Mouse (Mus musculus) thymus, postnatal 10 days (tissue): ENCODE measurements around the gene Igf2bp2.

Source experiments
- DNase-seq, 2 experiments: peaks; one replicate each; pipeline ENCODE4 v3.0.0; 2021; ENCODE audit warnings: low spot score in 2 of 2

Gene Igf2bp2

DNA sequence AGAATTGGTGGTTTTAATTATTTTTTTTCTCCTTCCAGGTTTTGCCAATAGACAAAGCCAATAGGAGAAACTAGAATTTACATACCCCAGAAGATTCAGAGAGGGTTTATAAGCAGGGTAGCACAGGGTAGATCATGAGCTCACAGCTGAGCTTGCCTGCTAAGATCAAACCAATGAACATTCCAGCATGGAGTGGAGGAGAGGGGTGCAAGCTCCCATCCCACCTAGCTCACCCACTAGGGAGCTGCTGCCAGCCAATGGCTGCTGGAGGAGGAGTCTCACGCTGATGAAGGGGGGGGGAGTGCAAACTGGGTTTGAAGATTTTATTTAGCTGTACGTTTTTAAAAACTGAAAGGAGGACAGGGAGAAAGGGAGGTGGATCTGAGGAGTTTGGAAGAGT, 14.0 kb downstream of the Igf2bp2 start:
- no peak for DNase-seq

DNA sequence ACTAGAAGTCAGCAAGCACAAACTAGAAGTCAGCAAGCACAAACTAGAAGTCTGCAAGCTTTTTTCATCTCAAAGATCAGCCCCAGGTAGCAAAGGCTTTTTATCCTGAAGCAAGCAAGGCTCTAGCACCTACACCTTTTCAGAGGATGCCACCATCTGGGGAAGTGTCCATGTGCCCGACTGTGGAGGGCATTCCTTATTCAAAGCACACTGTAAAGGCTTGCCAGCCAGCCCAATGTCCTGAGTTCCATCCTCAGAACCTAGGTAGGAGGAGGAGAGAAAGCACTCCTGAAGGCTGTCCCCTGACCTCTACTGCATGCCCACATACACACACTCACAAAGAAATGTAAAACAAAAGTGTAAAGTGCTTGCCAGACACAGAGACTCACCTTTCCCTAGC, 16.0 kb downstream of the Igf2bp2 start:
- DNase-seq = no peak

DNA sequence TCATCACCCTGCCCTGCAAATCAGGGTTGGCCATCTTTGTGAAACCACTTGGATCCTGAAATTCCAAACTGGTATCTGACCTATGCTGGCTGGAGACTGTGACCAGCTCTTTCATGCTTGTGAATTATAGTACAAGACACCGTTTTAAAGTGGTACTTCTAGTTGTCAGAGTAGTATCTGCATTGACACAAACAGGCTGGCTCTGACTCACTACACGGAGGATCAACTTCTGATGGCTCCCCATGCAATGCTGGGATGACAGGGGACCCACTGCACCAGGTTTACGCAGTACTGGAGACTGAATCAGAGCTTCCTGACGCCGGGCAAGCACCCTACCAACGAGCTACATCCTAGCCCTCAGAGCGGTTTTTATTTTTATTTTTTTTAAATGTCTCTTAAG, 17.0 kb downstream of the Igf2bp2 start:
- no peak for DNase-seq

DNA sequence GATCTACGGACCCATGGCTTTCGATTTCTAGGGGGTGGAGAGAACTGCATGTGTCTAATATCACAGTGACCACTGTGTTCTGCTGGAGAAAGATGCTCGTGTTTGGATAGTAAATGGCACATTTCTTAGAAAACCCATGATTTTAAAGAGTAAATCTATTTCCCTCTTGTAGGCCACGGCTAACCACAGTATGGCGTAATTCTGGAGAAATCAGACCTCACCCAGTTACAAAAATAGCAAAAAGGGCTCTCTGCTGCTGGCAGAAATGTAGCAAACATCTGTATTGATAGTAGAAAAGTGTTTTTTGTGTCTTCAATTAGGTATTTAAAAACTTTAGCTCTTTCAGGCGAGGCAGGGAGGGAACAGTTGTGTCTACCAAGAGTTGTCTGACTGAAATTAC, 18.6 kb downstream of the Igf2bp2 start:
- DNase-seq = no peak

DNA sequence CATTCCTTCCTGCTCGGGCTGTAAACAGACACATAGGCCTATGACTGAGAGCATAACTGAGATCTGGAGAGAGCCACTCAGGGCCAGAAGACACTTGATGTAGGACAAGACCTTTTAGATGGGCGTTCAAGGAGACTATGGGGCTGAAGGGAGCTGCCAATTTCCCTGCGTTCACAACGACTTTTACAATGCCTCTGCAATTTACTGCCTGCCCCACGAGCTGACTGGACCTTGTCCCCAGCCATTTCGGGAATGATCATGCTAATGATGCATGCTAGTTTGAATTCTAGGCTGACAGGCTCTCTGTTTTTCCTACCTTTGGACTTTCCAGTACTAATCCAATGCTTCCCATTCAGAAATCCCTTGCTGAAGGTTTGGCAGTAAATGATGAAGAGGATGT, 22.2 kb downstream of the Igf2bp2 start:
- DNase-seq = no peak

DNA sequence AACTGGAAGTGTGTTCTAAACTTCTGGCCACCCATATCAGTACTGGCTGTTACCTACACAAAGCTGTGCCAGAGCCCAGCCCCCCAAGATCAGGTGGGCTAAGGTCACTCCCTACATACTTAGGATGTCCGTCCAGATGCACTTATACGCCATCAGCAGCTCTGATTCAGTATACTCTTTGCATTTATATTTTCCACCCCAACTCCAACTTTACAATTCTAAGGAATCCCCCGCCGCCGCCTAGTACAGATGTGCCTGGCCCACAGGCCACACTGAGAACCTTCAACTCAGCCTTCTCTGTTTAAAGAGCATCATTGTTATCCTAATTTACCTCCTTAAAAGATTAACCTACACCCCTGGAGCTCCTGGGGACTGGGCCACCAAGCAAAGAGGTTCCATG, 23.3 kb downstream of the Igf2bp2 start:
- no peak for DNase-seq

DNA sequence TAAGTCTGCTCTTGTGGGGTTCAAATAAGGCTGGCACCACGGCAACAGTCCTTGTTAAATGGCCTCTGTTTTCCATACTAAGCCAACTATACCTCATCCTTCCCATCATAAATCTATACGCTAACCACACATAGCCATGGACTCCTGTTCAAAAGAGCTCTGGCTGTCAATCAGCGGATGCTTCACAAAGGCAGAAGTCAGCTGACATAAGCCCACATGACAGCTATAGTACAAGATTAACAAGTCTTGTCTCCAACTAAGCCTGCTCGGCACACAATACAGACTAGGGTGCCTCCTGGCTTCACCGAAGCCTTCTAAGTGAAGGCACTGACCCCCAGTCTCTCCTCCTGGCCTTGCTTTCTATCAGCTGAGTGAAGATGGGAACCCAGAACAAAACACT, 26.9 kb downstream of the Igf2bp2 start:
- no peak for DNase-seq

DNA sequence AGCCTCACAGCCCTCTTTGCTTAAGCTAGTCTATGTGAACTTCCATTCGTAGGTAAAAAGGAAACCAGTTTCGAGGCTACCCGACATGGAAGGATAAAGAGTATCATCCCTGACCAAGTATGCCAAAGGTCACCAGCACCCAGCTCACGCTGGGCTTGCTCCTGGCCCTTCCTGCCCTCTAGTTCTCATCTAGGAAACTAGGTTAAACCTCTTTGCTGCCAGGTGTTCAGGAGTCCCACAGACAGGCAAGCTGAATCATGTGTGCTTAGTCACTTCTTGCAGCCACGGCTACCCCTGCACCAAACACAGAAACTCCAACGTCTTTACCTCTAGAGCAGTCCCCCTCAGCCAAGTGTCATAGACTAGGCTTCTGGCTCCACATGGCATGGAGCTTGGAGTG, 31.8 kb downstream of the Igf2bp2 start:
- peak; percentile 62 to 69 for DNase-seq

DNA sequence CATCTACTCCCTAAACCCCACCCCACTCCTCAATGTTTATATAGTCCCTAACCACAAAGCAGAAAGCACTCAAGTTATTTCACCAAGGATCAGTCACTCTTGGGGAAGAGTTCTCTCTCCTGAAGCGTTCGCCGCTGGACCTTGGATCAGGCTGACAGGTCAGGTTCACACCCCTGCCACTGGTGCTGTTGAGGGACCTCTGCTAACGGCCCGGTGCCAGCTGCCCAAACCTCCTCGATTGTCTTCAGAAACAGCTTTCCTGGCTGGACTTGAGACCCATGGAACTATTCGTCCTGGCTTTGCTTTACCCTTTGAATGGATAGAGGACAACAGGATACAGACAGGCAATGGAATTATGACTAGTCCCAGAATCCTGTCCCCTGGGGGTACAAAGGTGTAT, 33.6 kb downstream of the Igf2bp2 start:
- no peak for DNase-seq

DNA sequence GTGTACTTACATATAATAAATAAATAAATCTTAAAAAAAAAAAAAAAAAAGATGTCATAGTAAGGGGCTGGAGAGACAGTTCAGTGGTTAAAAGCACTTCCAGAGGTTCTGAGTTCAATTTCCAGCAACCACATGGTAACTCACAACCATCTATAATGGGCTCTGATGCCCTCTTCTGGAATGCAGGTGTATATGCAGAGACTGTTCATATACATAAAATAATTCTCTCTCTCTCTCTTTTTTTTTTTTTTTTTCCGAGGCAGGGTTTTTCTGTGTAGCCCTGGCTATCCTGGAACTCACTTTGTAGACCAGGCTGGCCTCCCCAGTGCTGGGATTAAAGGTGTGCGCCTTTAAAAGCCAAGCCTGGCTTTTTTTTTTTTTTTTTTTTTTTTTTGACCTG, 34.5 kb downstream of the Igf2bp2 start:
- DNase-seq = no peak

DNA sequence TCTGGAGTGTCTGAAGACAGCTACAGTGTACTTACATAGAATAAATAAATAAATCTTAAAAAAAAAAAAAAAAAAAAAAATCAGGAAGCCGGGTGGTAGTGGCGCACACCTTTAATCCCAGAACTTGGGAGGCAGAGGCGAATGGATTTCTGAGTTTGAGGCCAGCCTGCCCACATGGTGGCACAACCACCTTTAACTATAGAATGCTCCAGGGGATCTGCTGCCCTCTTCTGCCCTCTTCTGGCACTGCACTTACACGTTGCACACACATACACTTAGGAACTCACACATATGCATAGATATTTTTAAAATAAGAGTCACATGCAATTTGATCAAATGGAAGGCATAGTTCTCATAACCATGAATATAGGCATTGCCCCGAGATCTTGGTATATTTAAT, 35.3 kb downstream of the Igf2bp2 start:
- DNase-seq = no peak

DNA sequence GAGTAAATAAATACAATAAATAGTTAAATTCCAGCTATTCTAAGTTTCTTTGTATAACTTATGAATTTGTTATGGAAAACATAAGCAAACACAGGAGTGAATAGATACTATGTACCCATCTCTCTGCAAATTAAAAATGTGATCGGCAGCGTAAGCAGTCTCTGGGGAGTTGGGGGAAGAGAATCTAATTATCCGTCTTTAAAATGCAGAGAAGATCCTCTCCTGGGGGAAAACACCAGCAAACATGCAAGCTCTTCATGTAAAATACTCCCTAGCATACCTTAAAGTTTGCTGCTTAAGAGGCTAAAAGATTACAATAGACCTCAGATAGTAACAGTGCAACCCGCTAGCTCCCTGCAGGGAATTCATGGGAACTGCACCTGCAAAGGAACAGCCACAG, 36.2 kb downstream of the Igf2bp2 start:
- DNase-seq = no peak

DNA sequence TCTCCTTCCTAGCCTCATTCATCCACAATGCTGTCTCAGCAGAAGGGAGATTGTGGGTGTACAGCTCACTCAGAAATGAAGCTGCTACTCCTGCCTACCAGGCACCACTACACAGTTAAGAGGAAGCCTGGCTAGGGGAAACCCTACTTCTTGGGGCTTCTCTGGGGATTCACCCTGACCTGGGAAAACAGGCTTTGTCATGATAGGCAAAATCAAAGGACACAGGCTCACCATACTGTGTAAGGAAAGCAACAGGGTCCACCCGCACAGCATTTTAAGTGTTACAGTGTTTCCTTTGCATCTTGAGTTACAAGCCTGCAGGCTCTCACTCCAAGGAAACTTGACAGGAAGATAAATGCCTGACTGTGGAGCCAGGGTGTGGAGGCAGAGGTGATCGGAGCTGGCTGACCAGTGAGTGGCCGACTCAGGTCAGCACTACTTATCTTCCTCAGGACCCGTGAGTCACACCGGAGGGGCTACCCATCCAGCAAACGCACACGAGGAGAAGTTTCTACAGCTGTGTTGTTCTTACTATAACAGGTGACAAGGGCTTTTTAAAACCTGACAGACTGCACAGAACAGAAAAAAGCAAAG, 38.7 kb downstream of the Igf2bp2 start:
- no peak for DNase-seq

DNA sequence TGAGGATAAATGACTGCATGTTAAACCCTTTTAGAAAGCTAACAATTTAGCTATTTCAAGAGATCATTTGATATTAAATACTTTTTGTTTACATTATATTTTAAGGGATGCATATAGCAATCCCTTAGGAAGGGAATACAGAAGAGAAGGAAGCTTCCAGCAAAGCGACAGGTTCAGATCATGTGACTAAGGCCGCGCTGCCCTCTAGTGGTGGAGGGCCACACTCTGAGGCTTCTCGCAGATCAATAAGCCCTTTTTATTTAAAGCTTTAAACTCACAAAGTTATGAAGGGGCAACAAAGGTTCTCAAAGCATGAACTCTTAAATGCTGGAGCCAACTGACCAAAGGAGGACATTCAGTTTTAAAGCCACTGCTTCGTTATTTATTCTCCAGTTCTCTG, 39.4 kb downstream of the Igf2bp2 start:
- DNase-seq = peak; percentile 29 to 68

DNA sequence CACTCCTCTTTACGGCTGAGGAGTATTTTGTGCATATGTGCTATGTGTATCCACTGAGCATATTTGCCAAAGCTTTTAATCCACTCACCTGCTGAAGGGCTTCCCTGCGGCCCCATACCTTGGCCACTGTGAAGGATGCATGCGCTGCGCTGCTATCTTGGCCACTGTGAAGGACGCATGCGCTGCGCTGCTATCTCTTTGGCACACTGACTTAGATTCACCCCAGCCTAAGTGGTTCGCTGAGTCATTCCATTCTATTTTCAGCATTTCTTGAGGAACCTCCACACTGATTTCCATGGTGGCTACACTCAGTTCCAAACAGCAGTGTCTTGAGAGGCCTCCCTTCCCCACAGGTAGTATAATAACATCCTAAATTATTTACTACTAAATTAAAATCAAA, 42.0 kb downstream of the Igf2bp2 start:
- no peak for DNase-seq

DNA sequence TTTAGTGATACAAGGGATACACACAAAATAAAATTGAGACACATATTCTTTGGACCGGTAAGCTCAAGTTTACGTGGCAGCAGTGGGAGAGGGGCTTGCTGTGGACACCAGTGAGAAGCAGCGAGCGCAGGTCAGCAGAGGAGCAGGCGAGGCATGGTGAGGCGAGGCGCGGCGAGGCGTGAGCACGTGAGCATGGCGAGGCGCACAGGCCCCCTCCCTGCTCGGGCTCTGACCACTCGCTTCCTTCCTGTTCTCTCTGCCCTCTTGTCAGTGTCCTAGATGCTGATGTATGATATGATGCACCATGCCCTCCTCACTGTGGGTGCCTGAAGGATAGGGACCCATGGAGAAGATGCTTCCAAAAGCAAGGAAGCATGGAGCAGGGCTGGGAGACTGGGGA, 43.6 kb downstream of the Igf2bp2 start:
- no peak for DNase-seq

DNA sequence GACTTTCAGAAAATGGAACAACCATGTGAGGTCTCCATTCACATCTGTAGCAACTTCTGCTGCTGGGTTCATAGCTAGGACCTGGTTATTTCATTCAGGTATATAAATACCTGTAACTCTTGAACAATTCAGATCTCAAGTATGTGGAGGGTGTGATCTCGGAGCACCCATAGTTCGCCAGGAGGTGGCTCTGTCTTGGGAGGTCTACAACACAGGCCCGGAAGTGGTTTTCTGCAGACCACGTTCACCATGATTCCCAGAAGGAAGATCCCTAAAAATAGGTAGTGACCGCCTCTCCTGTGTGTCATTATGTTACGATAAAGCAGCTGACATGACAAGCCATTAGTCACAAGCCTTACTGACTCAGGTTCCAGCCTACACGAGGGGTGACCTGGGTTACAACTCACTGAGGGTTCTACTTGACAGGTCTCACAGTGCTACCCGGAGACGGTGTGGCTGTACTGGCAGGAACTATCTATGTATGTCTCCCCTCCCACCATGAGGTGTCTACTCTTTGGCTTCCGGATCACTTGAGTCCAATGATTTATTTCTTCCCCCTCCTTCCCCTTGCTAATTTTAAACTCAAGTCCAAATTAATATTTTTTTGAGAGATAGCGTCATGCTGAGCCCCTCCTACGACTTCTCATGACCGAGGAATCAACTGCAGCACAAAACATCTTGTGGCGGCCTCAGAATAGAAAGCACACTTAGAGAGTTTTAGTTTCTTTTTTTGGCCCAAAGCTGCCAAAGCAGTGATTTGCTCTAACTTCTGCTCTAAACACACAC, 44.2 kb downstream of the Igf2bp2 start:
- DNase-seq = peak; percentile 18 to 39

DNA sequence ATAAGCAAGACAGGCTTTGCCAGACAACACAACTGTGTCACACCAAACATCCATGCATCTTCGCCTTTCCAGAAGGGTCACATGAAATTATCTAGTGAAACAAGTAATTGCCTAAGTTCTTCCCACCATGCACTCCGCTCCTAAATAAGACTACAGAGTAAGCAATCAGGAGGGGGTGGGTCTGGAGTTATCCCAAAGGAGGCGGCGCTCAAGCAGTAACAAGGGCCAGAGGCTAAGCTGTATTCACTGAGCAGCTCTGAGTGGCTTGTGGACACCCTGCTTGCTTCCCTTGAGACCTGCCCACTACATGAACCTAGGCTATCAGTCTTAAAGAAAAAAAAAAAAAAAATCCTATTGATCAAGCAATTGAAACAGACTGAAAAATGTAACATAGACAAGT, 44.9 kb downstream of the Igf2bp2 start:
- no peak for DNase-seq

DNA sequence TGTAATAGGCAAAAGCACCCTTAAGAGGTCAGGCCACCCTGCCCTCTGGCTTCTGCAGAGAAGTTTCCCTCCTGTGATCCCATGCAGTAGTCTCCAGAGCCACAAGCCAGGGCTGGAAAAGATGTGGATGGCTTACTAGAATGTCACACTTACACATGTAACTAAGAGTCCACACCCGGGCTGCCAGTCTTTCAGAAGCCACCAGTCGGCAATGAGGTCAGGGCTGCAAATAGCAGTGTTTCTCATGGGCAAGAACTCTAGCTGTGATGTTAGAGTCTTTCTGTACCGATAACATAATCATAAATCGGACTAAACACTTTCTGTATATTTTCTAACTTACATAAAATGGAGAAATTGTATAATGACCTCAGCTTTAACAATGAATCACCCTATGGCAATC, 46.4 kb downstream of the Igf2bp2 start:
- DNase-seq = no peak

DNA sequence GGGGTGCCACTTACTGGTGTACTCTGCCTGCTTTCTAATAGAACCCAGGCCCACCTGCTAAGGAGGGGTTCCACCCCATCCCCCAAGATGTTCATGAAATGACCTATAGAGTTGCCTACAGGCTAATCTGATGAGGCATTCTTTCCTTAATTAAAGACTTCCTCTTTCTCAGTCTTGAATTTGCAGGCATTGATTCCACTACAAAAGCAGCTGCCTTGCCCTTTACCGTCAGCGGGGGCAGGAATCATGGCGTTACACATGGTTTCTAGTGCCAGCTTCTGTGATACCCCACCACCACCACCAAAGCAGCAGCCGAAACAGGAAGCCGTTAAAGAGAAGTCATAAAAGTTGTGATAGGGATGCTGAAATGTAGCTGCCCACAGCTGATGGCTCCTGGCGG, 47.0 kb downstream of the Igf2bp2 start:
- no peak for DNase-seq

DNA sequence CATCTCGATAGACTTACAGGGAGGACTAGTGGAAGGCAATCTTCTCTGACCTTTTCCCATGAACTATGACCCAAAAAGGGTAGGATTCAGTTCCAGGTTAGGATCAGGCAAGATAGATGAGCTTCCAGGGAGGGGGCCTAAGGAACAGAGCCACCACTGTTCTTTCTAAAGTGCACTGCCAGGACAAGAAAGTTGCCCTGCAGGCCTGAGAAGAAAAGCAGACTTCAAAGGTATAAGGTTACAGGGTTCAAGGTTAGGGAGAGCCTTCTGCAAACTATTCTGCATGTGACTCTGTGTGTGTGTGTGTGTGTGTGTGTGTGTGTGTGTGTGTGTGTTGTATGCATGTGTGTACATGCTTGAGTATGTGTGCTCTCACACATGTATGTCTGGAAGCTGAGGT, 53.1 kb downstream of the Igf2bp2 start:
- no peak for DNase-seq

DNA sequence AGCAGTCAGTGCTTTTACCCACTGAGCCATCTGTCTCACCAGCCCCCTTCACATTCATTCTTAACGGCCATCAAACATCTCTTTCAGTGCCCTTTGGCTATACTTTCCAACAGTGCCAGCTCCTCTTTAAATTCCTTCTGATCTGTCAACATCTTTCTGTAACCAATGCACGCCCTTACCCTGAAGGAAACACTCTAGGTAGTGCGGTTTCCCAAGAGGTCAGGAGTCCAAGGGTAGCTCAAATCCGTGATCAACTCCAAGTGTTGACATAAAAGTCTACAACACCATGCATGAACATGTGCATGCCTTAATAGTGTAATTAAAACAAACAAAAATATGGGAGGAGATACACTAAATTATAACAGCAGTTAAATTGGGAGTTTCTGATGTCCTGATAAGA, 53.9 kb downstream of the Igf2bp2 start:
- no peak for DNase-seq

DNA sequence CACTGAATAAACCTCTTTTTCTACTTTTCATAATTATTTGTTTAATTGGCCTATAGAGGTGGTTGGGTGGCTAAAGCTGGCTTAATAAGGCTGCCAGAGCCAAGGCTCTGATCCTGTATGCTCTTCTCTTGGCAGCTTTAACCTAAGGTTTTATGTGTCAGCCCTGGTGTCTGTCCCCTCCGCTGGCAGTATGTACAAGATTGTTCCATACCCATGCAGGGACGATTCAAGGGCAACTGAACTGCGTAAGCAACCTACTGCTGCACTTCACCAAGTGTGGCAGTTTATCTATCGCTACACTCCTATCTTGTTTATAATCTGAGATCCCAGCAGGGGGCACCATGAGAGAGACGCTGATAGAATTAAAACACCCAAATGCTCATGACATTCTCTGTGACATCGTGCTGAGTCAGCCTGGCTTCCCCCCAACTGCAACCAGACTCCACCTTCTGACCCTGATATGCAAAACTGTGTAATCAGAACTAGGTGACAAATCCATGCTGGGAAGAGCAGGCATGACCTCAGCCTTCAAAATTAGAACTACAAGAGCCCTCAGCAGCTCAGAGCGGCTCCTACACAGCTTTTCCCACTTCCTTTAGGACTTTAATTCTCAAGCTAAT, 55.1 kb downstream of the Igf2bp2 start:
- peak; percentile 49 to 72 for DNase-seq
